In genomic region chrX:162541961-162542360, GRCm38 (mm10) we compare ENCODE assay signal across 21 mouse cellular contexts.
"Had no signal": no experiment of that assay in that cellular context is flagged by ENCODE, and none has a peak within 500 bp of the region (broad histone marks: within the 10 kb centered on the region; RNA-seq: fewer than 3 reads in every experiment).

No protein-coding gene starts in this region.

- ATAC-seq: liver, postnatal 0 days; lung, postnatal 0 days; midbrain, embryonic 16.5 days had no signal

- DNase-seq: liver, postnatal 0 days; lung, adult 2 months; lung, postnatal 14 days; lung, postnatal 36 days; retina, postnatal 1 day; right cerebral cortex, adult 18-20 months; right cerebral cortex, postnatal 25 days; right cerebral cortex, postnatal 4 days; spleen, adult 18-20 months; thymus, adult 18-20 months; thymus, postnatal 14 days; thymus, postnatal 36 days had no signal

- H3K9ac ChIP-seq: liver, postnatal 0 days; lung, embryonic 15.5 days; midbrain, embryonic 12.5 days; neural tube, embryonic 13.5 days; neural tube, embryonic 15.5 days had no signal

- H3K4me2 ChIP-seq: lung, embryonic 15.5 days; midbrain, embryonic 12.5 days; neural tube, embryonic 13.5 days; neural tube, embryonic 15.5 days had no signal

- H3K27ac ChIP-seq: lung, embryonic 15.5 days; macrophage; midbrain, embryonic 10.5 days; midbrain, embryonic 12.5 days; neural tube, embryonic 13.5 days; neural tube, embryonic 15.5 days had no signal

- H3K4me3 ChIP-seq: lung, embryonic 15.5 days; midbrain, embryonic 10.5 days; midbrain, embryonic 12.5 days; myocyte; neural tube, embryonic 13.5 days; neural tube, embryonic 15.5 days had no signal

- H3K27me3 ChIP-seq: lung, embryonic 15.5 days had no signal

- H3K9me3 ChIP-seq: lung, embryonic 15.5 days; midbrain, embryonic 10.5 days; midbrain, embryonic 12.5 days; neural tube, embryonic 13.5 days; neural tube, embryonic 15.5 days had no signal

- H3K4me1 ChIP-seq: lung, embryonic 15.5 days; midbrain, embryonic 10.5 days; midbrain, embryonic 12.5 days; neural tube, embryonic 13.5 days; neural tube, embryonic 15.5 days had no signal

- H3K36me3 ChIP-seq: lung, embryonic 15.5 days; midbrain, embryonic 10.5 days; midbrain, embryonic 12.5 days; neural tube, embryonic 13.5 days; neural tube, embryonic 15.5 days had no signal
